Mouse (Mus musculus): ENCODE data around the gene H2-DMb1. TPM values are rescaled to one million over a fixed set of nuclear protein-coding genes. Genes with fewer than 3 reads are reported as not detected.

The H2-DMb1 gene
- polyA plus RNA-seq, 1 experiment = 322 TPM

GRCm38 (mm10) chr17:34109806-34110195 is 43.1 kb upstream of the H2-DMb1 start:
- Histone ChIP-seq H3K4me1 (ENCODE audit: control insufficient read depth, insufficient read depth, insufficient read length) (no peaks in the 10 kb centered on the region), H3K36me3 (ENCODE audit: control insufficient read depth, insufficient read depth, low read length) (peaks cover 39% of the 10 kb centered on the region), H3K27me3 (ENCODE audit: control insufficient read depth, insufficient read depth, low read length) (no peaks in the 10 kb centered on the region), H3K27ac (ENCODE audit: insufficient read depth, low read length) (no peak overlapping the region), H3K4me3 (ENCODE audit: extremely low read depth, insufficient read depth, insufficient read length) (no peak overlapping the region)
- TF ChIP-seq CTCF (IDR thresholded peaks at IDR 0.05; ENCODE audit: extremely low read depth, insufficient read depth, insufficient read length, insufficient replicate concordance) (no peak), POLR2A (IDR thresholded peaks at IDR 0.05; ENCODE audit: low read depth, low read length) (no peak)
- 67% methylated on average over 3 of the region's 3 CpGs for WGBS
- DNase-seq (ENCODE audit: low read depth in 1 of 2, low spot score in 2 of 2) = no peak

DNA sequence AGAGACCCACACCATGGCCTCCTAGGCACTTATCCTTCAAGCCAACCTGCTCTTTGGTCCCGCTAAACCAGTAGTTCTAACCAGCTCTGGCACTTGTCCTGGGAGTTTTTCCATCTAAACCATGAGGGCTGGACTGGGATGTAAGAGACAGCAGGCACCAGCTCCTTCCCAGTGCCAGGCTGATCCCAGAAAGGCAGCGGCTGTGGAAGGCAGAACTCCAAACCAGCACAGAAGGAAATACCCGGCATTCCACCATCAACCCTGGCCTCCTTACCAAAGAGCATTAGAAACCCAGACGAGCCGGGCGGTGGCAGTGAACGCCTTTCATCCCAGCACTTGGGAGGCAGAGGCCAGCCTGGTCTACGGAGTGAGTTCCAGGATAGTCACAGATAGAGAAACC is 42.6 kb upstream of the H2-DMb1 start:
- H3K4me1 ChIP-seq (ENCODE audit: control insufficient read depth, insufficient read depth, insufficient read length) = no peaks in the 10 kb centered on the region

DNA sequence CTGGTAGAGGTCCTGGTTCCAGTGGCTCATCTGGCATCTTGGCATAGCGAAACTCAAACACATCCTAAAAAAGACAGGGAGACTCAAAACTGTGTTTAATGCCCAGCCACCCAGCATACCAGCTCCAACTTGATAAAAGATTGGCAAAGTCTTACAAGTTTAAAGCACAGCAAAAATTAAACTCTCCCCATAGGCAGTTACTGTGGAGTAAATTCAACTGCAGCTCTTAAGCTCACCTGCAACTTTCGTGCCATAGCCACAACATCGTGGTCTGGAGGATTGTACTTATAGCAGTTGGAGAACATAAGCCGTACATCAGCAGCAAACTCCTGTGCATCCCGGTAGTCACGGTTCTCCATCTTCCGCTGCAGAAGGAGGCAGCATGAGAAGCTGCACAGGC is 38.8 kb upstream of the H2-DMb1 start:
- no peaks in the 10 kb centered on the region for H3K27me3 ChIP-seq (ENCODE audit: control insufficient read depth, insufficient read depth, low read length)
- 93% methylated on average over 7 of the region's 7 CpGs for WGBS
- no peak for DNase-seq (ENCODE audit: low read depth in 1 of 2, low spot score in 2 of 2)
- H3K4me1 ChIP-seq (ENCODE audit: control insufficient read depth, insufficient read depth, insufficient read length) = peaks cover 2% of the 10 kb centered on the region; the same call in 1 of the 2 replicates
- no peak overlapping the region for H3K27ac ChIP-seq (ENCODE audit: insufficient read depth, low read length)
- peaks cover 69% of the 10 kb centered on the region for H3K36me3 ChIP-seq (ENCODE audit: control insufficient read depth, insufficient read depth, low read length)
- TF ChIP-seq CTCF (IDR thresholded peaks at IDR 0.05; ENCODE audit: extremely low read depth, insufficient read depth, insufficient read length, insufficient replicate concordance) (no peak), POLR2A (IDR thresholded peaks at IDR 0.05; ENCODE audit: low read depth, low read length) (no peak)
- no peak overlapping the region for H3K4me3 ChIP-seq (ENCODE audit: extremely low read depth, insufficient read depth, insufficient read length)

More for the DNA sequence above, 42.6 kb upstream of the H2-DMb1 start:
- no peak overlapping the region for H3K4me3 ChIP-seq (ENCODE audit: extremely low read depth, insufficient read depth, insufficient read length)
- TF ChIP-seq POLR2A (IDR thresholded peaks at IDR 0.05; ENCODE audit: low read depth, low read length) = no peak
- TF ChIP-seq CTCF (IDR thresholded peaks at IDR 0.05; ENCODE audit: extremely low read depth, insufficient read depth, insufficient read length, insufficient replicate concordance) = no peak
- no peaks in the 10 kb centered on the region for H3K27me3 ChIP-seq (ENCODE audit: control insufficient read depth, insufficient read depth, low read length)
- DNase-seq (ENCODE audit: low read depth in 1 of 2, low spot score in 2 of 2) = no peak
- peaks cover 44% of the 10 kb centered on the region for H3K36me3 ChIP-seq (ENCODE audit: control insufficient read depth, insufficient read depth, low read length)
- 90% methylated on average over 8 of the region's 8 CpGs for WGBS
- no peak overlapping the region for H3K27ac ChIP-seq (ENCODE audit: insufficient read depth, low read length)

- H3K27me3 ChIP-seq (ENCODE audit: control insufficient read depth, insufficient read depth, low read length) = no peaks in the 10 kb centered on the region
- 17% methylated on average over 7 of the region's 7 CpGs for WGBS
- H3K36me3 ChIP-seq (ENCODE audit: control insufficient read depth, insufficient read depth, low read length) = peaks cover 60% of the 10 kb centered on the region
- peak overlapping the region; percentile 80 for H3K4me3 ChIP-seq (ENCODE audit: extremely low read depth, insufficient read depth, insufficient read length)
- H3K27ac ChIP-seq (ENCODE audit: insufficient read depth, low read length) = 0 out of 2 replicates have a peak overlapping the region, but pooled peaks have one; percentile 17
- H3K4me1 ChIP-seq (ENCODE audit: control insufficient read depth, insufficient read depth, insufficient read length) = peaks cover 2% of the 10 kb centered on the region; the same call in 1 of the 2 replicates
- no peak for DNase-seq (ENCODE audit: low read depth in 1 of 2, low spot score in 2 of 2)
- TF ChIP-seq POLR2A (IDR thresholded peaks at IDR 0.05; ENCODE audit: low read depth, low read length) = no peak
- TF ChIP-seq CTCF (IDR thresholded peaks at IDR 0.05; ENCODE audit: extremely low read depth, insufficient read depth, insufficient read length, insufficient replicate concordance) = no peak
These were observed 36.0 kb upstream of the H2-DMb1 start for GRCm38 (mm10) chr17:34116736-34117370.

DNA sequence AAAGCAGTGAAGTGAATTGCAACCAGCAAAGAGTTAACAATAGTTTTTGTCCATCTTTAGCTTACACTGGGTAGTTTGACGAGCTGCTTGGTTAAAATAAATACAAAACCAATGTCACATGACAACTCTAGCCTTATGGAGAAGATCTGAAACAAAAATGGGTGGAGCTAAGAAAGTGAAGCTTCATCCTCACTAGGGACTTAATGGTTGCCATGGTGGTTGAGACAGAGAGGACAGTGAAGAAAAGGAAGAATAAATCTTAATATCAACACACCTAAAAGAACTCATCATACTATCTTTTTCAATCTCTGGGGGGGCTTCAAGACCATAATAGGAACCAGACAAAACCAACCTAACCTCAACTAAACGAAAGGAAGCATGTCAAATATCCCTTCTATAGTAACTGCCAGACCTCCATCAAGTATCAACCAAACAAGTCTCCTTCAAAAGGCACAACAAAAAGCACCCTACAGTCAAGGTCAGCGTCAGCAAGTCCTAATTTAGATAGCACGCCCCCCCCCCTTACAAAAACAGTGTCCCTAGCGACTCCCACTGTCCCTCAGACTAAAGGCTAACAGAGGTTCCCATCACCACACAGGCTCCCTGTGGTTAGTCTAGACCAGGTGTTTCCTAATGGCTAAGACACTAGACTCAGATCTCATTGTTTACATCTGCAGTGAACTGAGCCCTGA is 35.3 kb upstream of the H2-DMb1 start:
- TF ChIP-seq CTCF (IDR thresholded peaks at IDR 0.05; ENCODE audit: extremely low read depth, insufficient read depth, insufficient read length, insufficient replicate concordance) = no peak
- Histone ChIP-seq H3K4me1 (ENCODE audit: control insufficient read depth, insufficient read depth, insufficient read length) (peaks cover 2% of the 10 kb centered on the region; the same call in 1 of the 2 replicates), H3K27me3 (ENCODE audit: control insufficient read depth, insufficient read depth, low read length) (no peaks in the 10 kb centered on the region), H3K4me3 (ENCODE audit: extremely low read depth, insufficient read depth, insufficient read length) (peak overlapping the region; percentile 80), H3K36me3 (ENCODE audit: control insufficient read depth, insufficient read depth, low read length) (peaks cover 53% of the 10 kb centered on the region), H3K27ac (ENCODE audit: insufficient read depth, low read length) (peak overlapping the region; percentile 69)
- under 1% methylated on average over 5 of the region's 5 CpGs for WGBS
- no peak for DNase-seq (ENCODE audit: low read depth in 1 of 2, low spot score in 2 of 2)

DNA sequence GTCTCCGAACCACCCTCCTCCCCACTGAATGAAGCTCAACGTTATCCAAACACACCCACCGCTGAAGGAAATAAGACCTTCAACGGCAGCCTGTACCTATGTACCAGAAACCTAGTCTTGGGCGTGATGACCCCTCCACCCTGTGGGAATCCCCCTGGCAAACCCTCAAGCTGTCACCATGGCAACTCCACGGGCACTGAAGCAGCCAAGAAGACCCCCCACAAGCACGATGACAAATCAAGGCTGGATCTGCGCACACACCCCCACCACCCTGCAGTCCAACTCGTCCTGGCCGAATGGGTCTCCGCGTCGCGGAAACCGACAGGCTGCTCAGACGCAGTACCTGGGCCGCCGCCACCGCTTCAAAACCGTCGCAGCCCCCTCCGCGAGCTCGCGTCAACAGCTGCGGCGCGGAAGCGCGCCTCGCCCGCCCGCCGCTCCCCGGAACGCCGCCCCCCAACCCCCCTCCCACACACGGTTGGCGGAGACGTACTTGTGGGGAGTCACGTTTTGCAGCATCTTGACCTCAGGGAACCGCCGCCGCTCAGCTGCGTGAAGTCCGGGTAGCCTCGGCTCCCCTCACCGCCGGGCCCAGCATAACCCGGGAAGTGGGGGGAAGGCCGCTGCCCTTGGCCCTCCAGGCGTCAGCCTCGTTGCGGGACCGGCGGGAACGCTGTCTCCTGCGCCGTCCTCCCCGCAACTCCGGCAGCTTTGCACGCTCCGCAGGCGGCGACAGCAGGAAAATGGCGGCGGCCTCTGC is 34.6 kb upstream of the H2-DMb1 start:
- Histone ChIP-seq H3K27me3 (ENCODE audit: control insufficient read depth, insufficient read depth, low read length) (no peaks in the 10 kb centered on the region), H3K4me3 (ENCODE audit: extremely low read depth, insufficient read depth, insufficient read length) (peak overlapping the region; percentile 80), H3K36me3 (ENCODE audit: control insufficient read depth, insufficient read depth, low read length) (peaks cover 46% of the 10 kb centered on the region), H3K4me1 (ENCODE audit: control insufficient read depth, insufficient read depth, insufficient read length) (peaks cover 2% of the 10 kb centered on the region; the same call in 1 of the 2 replicates), H3K27ac (ENCODE audit: insufficient read depth, low read length) (peak overlapping the region; percentile 85)
- DNase-seq (ENCODE audit: low read depth in 1 of 2, low spot score in 2 of 2) = peak in 1 of 2 experiments; percentile 41
- under 1% methylated on average over 55 of the region's 67 CpGs for WGBS
- TF ChIP-seq POLR2A (IDR thresholded peaks at IDR 0.05; ENCODE audit: low read depth, low read length) (no peak), CTCF (IDR thresholded peaks at IDR 0.05; ENCODE audit: extremely low read depth, insufficient read depth, insufficient read length, insufficient replicate concordance) (no peak)
